8 mouse cellular contexts compared by ENCODE assay signal in genomic region chr16:17890917-17891566, GRCm38 (mm10). TPM values are rescaled to one million over a fixed set of nuclear protein-coding genes. Genes with fewer than 3 reads are reported as not detected.
DNase-seq lines count a peak whose midpoint lies in the region; ATAC-seq lines count a peak whose summit lies in the region.

No protein-coding gene starts in this region.

- H3K4me2 ChIP-seq in forebrain, embryonic 12.5 days = peak overlapping the region; percentile 82
- H3K4me2 ChIP-seq in heart, embryonic 16.5 days (ENCODE audit: low read depth, low read length) = peak overlapping the region; percentile 90
- peak overlapping the region; percentile 86 for H3K4me2 ChIP-seq in liver, embryonic 16.5 days (ENCODE audit: low read depth, low read length)
- peak overlapping the region; percentile 77 for H3K4me2 ChIP-seq in neural tube, embryonic 14.5 days (ENCODE audit: low read depth, low read length)

- peak overlapping the region; percentile 93 for H3K4me3 ChIP-seq in forebrain, embryonic 12.5 days (replicated peaks)
- H3K4me3 ChIP-seq in heart, embryonic 16.5 days (ENCODE audit: low read length) = peak overlapping the region; percentile 94
- H3K4me3 ChIP-seq in liver, embryonic 16.5 days (ENCODE audit: low read depth, low read length) = peak overlapping the region; percentile 99
- H3K4me3 ChIP-seq in neural tube, embryonic 14.5 days (ENCODE audit: low read depth, low read length) = peak overlapping the region; percentile 88

- H3K27me3 ChIP-seq in forebrain, embryonic 12.5 days = no peaks in the 10 kb centered on the region; the same call in 1 of the 2 replicates
- no peaks in the 10 kb centered on the region for H3K27me3 ChIP-seq in heart, embryonic 16.5 days (ENCODE audit: control insufficient read depth, insufficient read depth, low read length)
- H3K27me3 ChIP-seq in liver, embryonic 16.5 days (ENCODE audit: control insufficient read depth, insufficient read depth, low read depth, low read length) = no peaks in the 10 kb centered on the region
- no peaks in the 10 kb centered on the region for H3K27me3 ChIP-seq in neural tube, embryonic 14.5 days (ENCODE audit: control insufficient read depth, insufficient read depth, low read length)

- ATAC-seq in forebrain, embryonic 12.5 days (ENCODE audit: low FRiP score) = peak; percentile 65; the same call in 1 of the 2 replicates
- ATAC-seq in heart, embryonic 16.5 days (replicated peaks; ENCODE audit: extremely low read depth, insufficient read depth, low FRiP score) = peak; percentile 44
- peak; percentile 50 for ATAC-seq in liver, embryonic 16.5 days (ENCODE audit: low read depth)
- peak; percentile 60 for ATAC-seq in neural tube, embryonic 14.5 days (ENCODE audit: low read depth)

- H3K27ac ChIP-seq in forebrain, embryonic 12.5 days = peak overlapping the region; percentile 95
- H3K27ac ChIP-seq in heart, embryonic 16.5 days (ENCODE audit: low read length) = peak overlapping the region; percentile 98
- peak overlapping the region; percentile 90 for H3K27ac ChIP-seq in liver, embryonic 16.5 days (ENCODE audit: low read length)
- H3K27ac ChIP-seq in neural tube, embryonic 14.5 days (ENCODE audit: low read depth, low read length) = peak overlapping the region; percentile 97

- peaks cover 29% of the 10 kb centered on the region for H3K4me1 ChIP-seq in forebrain, embryonic 12.5 days
- H3K4me1 ChIP-seq in heart, embryonic 16.5 days (ENCODE audit: control insufficient read depth, insufficient read depth, low read length) = peaks cover 26% of the 10 kb centered on the region
- H3K4me1 ChIP-seq in liver, embryonic 16.5 days (ENCODE audit: control insufficient read depth, low read depth, low read length) = peaks cover 20% of the 10 kb centered on the region
- H3K4me1 ChIP-seq in neural tube, embryonic 14.5 days (ENCODE audit: control insufficient read depth, insufficient read depth, low read length) = peaks cover 17% of the 10 kb centered on the region

- peak; percentile 23 for DNase-seq in MEL-GATA-1-ER (ENCODE audit: extremely low read depth, low read depth)
- DNase-seq in c-Kit-positive CD71-positive TER-119-positive erythroid progenitor cells, embryonic 14.5 days (ENCODE audit: low spot score) = peak; percentile 54
- DNase-seq in kidney, postnatal 25 days = peak; percentile 92 to 96
- peak; percentile 58 for DNase-seq in urinary bladder, adult 2 months (ENCODE audit: low spot score)

- H3K36me3 ChIP-seq in forebrain, embryonic 12.5 days (replicated peaks) = 0 out of 2 replicates have a peak, but pooled peaks cover 2% of the 10 kb centered on the region
- no peaks in the 10 kb centered on the region for H3K36me3 ChIP-seq in heart, embryonic 16.5 days (ENCODE audit: control insufficient read depth, insufficient read depth)
- no peaks in the 10 kb centered on the region for H3K36me3 ChIP-seq in liver, embryonic 16.5 days (ENCODE audit: control insufficient read depth, insufficient read depth)
- H3K36me3 ChIP-seq in neural tube, embryonic 14.5 days (ENCODE audit: control insufficient read depth, insufficient read depth, low read length) = no peaks in the 10 kb centered on the region

- peak overlapping the region; percentile 98 for H3K9ac ChIP-seq in forebrain, embryonic 12.5 days
- H3K9ac ChIP-seq in heart, embryonic 16.5 days (ENCODE audit: low read length) = peak overlapping the region; percentile 98
- H3K9ac ChIP-seq in liver, embryonic 16.5 days (ENCODE audit: low read depth, low read length) = peak overlapping the region; percentile 98
- H3K9ac ChIP-seq in neural tube, embryonic 14.5 days (replicated peaks; ENCODE audit: low read depth, low read length) = peak overlapping the region; percentile 90

- under 1% methylated on average over 44 of the region's 44 CpGs for WGBS in forebrain, embryonic 12.5 days
- under 1% methylated on average over 40 of the region's 44 CpGs for WGBS in heart, embryonic 16.5 days
- WGBS in liver, embryonic 16.5 days (ENCODE audit: insufficient replicate concordance) = 0% methylated on average over 44 of the region's 44 CpGs
- WGBS in neural tube, embryonic 14.5 days = under 1% methylated on average over 44 of the region's 44 CpGs

- H3K9me3 ChIP-seq in forebrain, embryonic 12.5 days = no peaks in the 10 kb centered on the region
- no peaks in the 10 kb centered on the region for H3K9me3 ChIP-seq in heart, embryonic 16.5 days (replicated peaks; ENCODE audit: control insufficient read depth, low read length)
- H3K9me3 ChIP-seq in liver, embryonic 16.5 days (replicated peaks; ENCODE audit: control insufficient read depth, low read length) = no peaks in the 10 kb centered on the region
- H3K9me3 ChIP-seq in neural tube, embryonic 14.5 days (ENCODE audit: control insufficient read depth, low read length) = no peaks in the 10 kb centered on the region

RNA-seq across cellular contexts. Expression of gene Gm20518, which starts 0.4 kb away (rescaled TPM):
- 0.43 and 0.97 TPM in 2 replicates for polyA plus RNA-seq in forebrain, embryonic 12.5 days (2016; fragmentation: Nextera tagmentation; extraction: Ambion mirVana)
- polyA plus RNA-seq in heart, embryonic 16.5 days (2015; fragmentation: Nextera tagmentation; extraction: Ambion mirVana) = 0.14 and 0.32 TPM in 2 replicates
- 0.09 TPM in 1 of 2 replicates, not detected in the other for polyA plus RNA-seq in liver, embryonic 16.5 days (2015; fragmentation: Nextera tagmentation; extraction: Ambion mirVana)
- 0.21 and 0.36 TPM in 2 replicates for polyA plus RNA-seq in neural tube, embryonic 14.5 days (2014; fragmentation: Nextera tagmentation; extraction: Ambion mirVana)
- polyA plus RNA-seq in urinary bladder, adult 2 months (2012; rRNA removed) = 0.60 and 0.70 TPM in 2 replicates

RNA-seq across cellular contexts. Expression of gene Tssk1, which starts 3.0 kb away (rescaled TPM):
- 0.10 TPM in 1 of 2 replicates, not detected in the other for polyA plus RNA-seq in forebrain, embryonic 12.5 days (2016; fragmentation: Nextera tagmentation; extraction: Ambion mirVana)
- polyA plus RNA-seq in heart, embryonic 16.5 days (2015; fragmentation: Nextera tagmentation; extraction: Ambion mirVana) = 0.04 and 0.05 TPM in 2 replicates
- polyA plus RNA-seq in liver, embryonic 16.5 days (2015; fragmentation: Nextera tagmentation; extraction: Ambion mirVana) = not detected in 2 replicates
- polyA plus RNA-seq in neural tube, embryonic 14.5 days (2014; fragmentation: Nextera tagmentation; extraction: Ambion mirVana) = 0.08 TPM in 1 of 2 replicates, not detected in the other
- 0.07 and 0.08 TPM in 2 replicates for polyA plus RNA-seq in urinary bladder, adult 2 months (2012; rRNA removed)

RNA-seq across cellular contexts. Expression of gene Dgcr2, which starts 7.3 kb away (rescaled TPM):
- polyA plus RNA-seq in forebrain, embryonic 12.5 days (2016; fragmentation: Nextera tagmentation; extraction: Ambion mirVana) = 97.9 and 106 TPM in 2 replicates
- 46.9 and 55.2 TPM in 2 replicates for polyA plus RNA-seq in heart, embryonic 16.5 days (2015; fragmentation: Nextera tagmentation; extraction: Ambion mirVana)
- polyA plus RNA-seq in liver, embryonic 16.5 days (2015; fragmentation: Nextera tagmentation; extraction: Ambion mirVana) = 19.8 and 21.3 TPM in 2 replicates
- polyA plus RNA-seq in neural tube, embryonic 14.5 days (2014; fragmentation: Nextera tagmentation; extraction: Ambion mirVana) = 98.8 and 104 TPM in 2 replicates
- polyA plus RNA-seq in urinary bladder, adult 2 months (2012; rRNA removed) = 48.7 and 50.0 TPM in 2 replicates

RNA-seq across cellular contexts. Expression of gene Tssk2, which starts 7.4 kb away (rescaled TPM):
- not detected in 2 replicates for polyA plus RNA-seq in forebrain, embryonic 12.5 days (2016; fragmentation: Nextera tagmentation; extraction: Ambion mirVana)
- polyA plus RNA-seq in heart, embryonic 16.5 days (2015; fragmentation: Nextera tagmentation; extraction: Ambion mirVana) = not detected in 2 replicates
- polyA plus RNA-seq in liver, embryonic 16.5 days (2015; fragmentation: Nextera tagmentation; extraction: Ambion mirVana) = not detected in 2 replicates
- polyA plus RNA-seq in neural tube, embryonic 14.5 days (2014; fragmentation: Nextera tagmentation; extraction: Ambion mirVana) = not detected in 2 replicates
- polyA plus RNA-seq in urinary bladder, adult 2 months (2012; rRNA removed) = not detected in 2 replicates

RNA-seq across cellular contexts. Expression of gene Ess2, which starts 20.1 kb away (rescaled TPM):
- polyA plus RNA-seq in forebrain, embryonic 12.5 days (2016; fragmentation: Nextera tagmentation; extraction: Ambion mirVana) = 54.2 and 55.4 TPM in 2 replicates
- 31.6 and 32.7 TPM in 2 replicates for polyA plus RNA-seq in heart, embryonic 16.5 days (2015; fragmentation: Nextera tagmentation; extraction: Ambion mirVana)
- polyA plus RNA-seq in liver, embryonic 16.5 days (2015; fragmentation: Nextera tagmentation; extraction: Ambion mirVana) = 9.1 and 9.4 TPM in 2 replicates
- polyA plus RNA-seq in neural tube, embryonic 14.5 days (2014; fragmentation: Nextera tagmentation; extraction: Ambion mirVana) = 42.4 and 42.5 TPM in 2 replicates
- polyA plus RNA-seq in urinary bladder, adult 2 months (2012; rRNA removed) = 26.0 and 26.7 TPM in 2 replicates

Comparison
In these comparisons a context has a peak if more than half of its experiments do, and no peak if none do; other contexts are left out.
1. Peak in every context shown above with its lines: DNase-seq, ATAC-seq, H3K4me3 ChIP-seq and H3K27ac ChIP-seq.
2. DNase-seq: peak in every context shown above with its lines; median percentile 94 in kidney, postnatal 25 days; 58 in urinary bladder, adult 2 months; 54 in c-Kit-positive CD71-positive TER-119-positive erythroid progenitor cells, embryonic 14.5 days; 23 in MEL-GATA-1-ER.